14 mouse cellular contexts compared by ENCODE assay signal in genomic region chr12:71217191-71217590, GRCm38 (mm10).
DNase-seq lines count a peak whose midpoint lies in the region; ATAC-seq and TF ChIP-seq lines count a peak whose summit lies in the region.
"Had no signal": no experiment of that assay in that cellular context is flagged by ENCODE, and none has a peak within 500 bp of the region (broad histone marks: within the 10 kb centered on the region; RNA-seq: fewer than 3 reads in every experiment).

No protein-coding gene starts in this region.

- no peaks in the 10 kb centered on the region for H3K27me3 ChIP-seq in embryonic facial prominence, embryonic 14.5 days (replicated peaks; ENCODE audit: control insufficient read depth, insufficient read depth, low read length)
- H3K27me3 ChIP-seq in embryonic facial prominence, embryonic 10.5 days (replicated peaks; ENCODE audit: low read depth, poor library complexity, severe bottlenecking), result no peaks in the 10 kb centered on the region
- no peaks in the 10 kb centered on the region for H3K27me3 ChIP-seq in heart, postnatal 0 days (ENCODE audit: control insufficient read depth, insufficient read depth, low read length)
- H3K27me3 ChIP-seq in limb, embryonic 14.5 days (ENCODE audit: control insufficient read depth, insufficient read depth, low read length), result no peaks in the 10 kb centered on the region
- H3K27me3 ChIP-seq in limb, embryonic 10.5 days (ENCODE audit: low read depth, poor library complexity, severe bottlenecking), result no peaks in the 10 kb centered on the region
- H3K27me3 ChIP-seq: forebrain, embryonic 12.5 days; lung, embryonic 15.5 days; stomach, embryonic 15.5 days had no signal

- TF ChIP-seq POLR2A in limb, embryonic 14.5 days (IDR thresholded peaks at IDR 0.05; ENCODE audit: borderline replicate concordance, extremely low read depth, insufficient read depth, insufficient read length), result no peak

- no peak overlapping the region for H3K9ac ChIP-seq in embryonic facial prominence, embryonic 14.5 days (ENCODE audit: low read depth, low read length)
- H3K9ac ChIP-seq in heart, postnatal 0 days (replicated peaks; ENCODE audit: low read depth, low read length), result no peak overlapping the region
- H3K9ac ChIP-seq in limb, embryonic 14.5 days (ENCODE audit: low read depth, low read length, severe bottlenecking), result no peak overlapping the region
- H3K9ac ChIP-seq: forebrain, embryonic 12.5 days; limb, embryonic 13.5 days; lung, embryonic 15.5 days; stomach, embryonic 15.5 days had no signal

- H3K9me3 ChIP-seq in embryonic facial prominence, embryonic 14.5 days (ENCODE audit: control insufficient read depth, low read length), result no peaks in the 10 kb centered on the region
- no peaks in the 10 kb centered on the region for H3K9me3 ChIP-seq in embryonic facial prominence, embryonic 10.5 days
- no peaks in the 10 kb centered on the region for H3K9me3 ChIP-seq in heart, postnatal 0 days (replicated peaks; ENCODE audit: control insufficient read depth, low read length)
- no peaks in the 10 kb centered on the region; the same call in 1 of the 2 replicates for H3K9me3 ChIP-seq in limb, embryonic 14.5 days (ENCODE audit: control insufficient read depth, low read length)
- H3K9me3 ChIP-seq in limb, embryonic 10.5 days (replicated peaks), result no peaks in the 10 kb centered on the region
- H3K9me3 ChIP-seq: forebrain, embryonic 12.5 days; hindbrain, embryonic 10.5 days; limb, embryonic 13.5 days; lung, embryonic 15.5 days; stomach, embryonic 15.5 days had no signal

- H3K36me3 ChIP-seq in embryonic facial prominence, embryonic 14.5 days (ENCODE audit: control insufficient read depth, insufficient read depth, low read length), result peaks cover 29% of the 10 kb centered on the region
- H3K36me3 ChIP-seq in embryonic facial prominence, embryonic 10.5 days (replicated peaks), result peaks cover 71% of the 10 kb centered on the region
- H3K36me3 ChIP-seq in heart, postnatal 0 days (replicated peaks; ENCODE audit: control insufficient read depth, insufficient read depth, low read length), result peaks cover 11% of the 10 kb centered on the region; the same call in 1 of the 2 replicates
- H3K36me3 ChIP-seq in limb, embryonic 14.5 days (ENCODE audit: control insufficient read depth, insufficient read depth, low read length), result peaks cover 28% of the 10 kb centered on the region
- H3K36me3 ChIP-seq in limb, embryonic 10.5 days, result peaks cover 68% of the 10 kb centered on the region

- no peak for ATAC-seq in embryonic facial prominence, embryonic 14.5 days (ENCODE audit: low read depth)
- ATAC-seq in heart, postnatal 0 days (ENCODE audit: insufficient read depth, low read depth), result peak; percentile 36; the same call in 1 of the 2 replicates
- 0 out of 2 replicates have a peak, but pooled peaks have one; percentile 26 for ATAC-seq in limb, embryonic 14.5 days (ENCODE audit: low FRiP score, low read depth)

- no peaks in the 10 kb centered on the region for H3K4me1 ChIP-seq in embryonic facial prominence, embryonic 14.5 days (ENCODE audit: control insufficient read depth, insufficient read depth, low read length)
- no peaks in the 10 kb centered on the region for H3K4me1 ChIP-seq in embryonic facial prominence, embryonic 10.5 days
- H3K4me1 ChIP-seq in heart, postnatal 0 days (ENCODE audit: control insufficient read depth, insufficient read depth), result peaks cover 14% of the 10 kb centered on the region
- H3K4me1 ChIP-seq in limb, embryonic 14.5 days (ENCODE audit: control insufficient read depth, insufficient read depth, low read length), result 0 out of 2 replicates have a peak, but pooled peaks cover 5% of the 10 kb centered on the region
- H3K4me1 ChIP-seq in limb, embryonic 10.5 days, result no peaks in the 10 kb centered on the region
- H3K4me1 ChIP-seq: forebrain, embryonic 12.5 days; hindbrain, embryonic 10.5 days had no signal

- H3K27ac ChIP-seq in embryonic facial prominence, embryonic 14.5 days (replicated peaks; ENCODE audit: low read depth, low read length), result no peak overlapping the region
- no peak overlapping the region for H3K27ac ChIP-seq in embryonic facial prominence, embryonic 10.5 days (replicated peaks)
- H3K27ac ChIP-seq in heart, postnatal 0 days (ENCODE audit: low read depth), result 0 out of 2 replicates have a peak overlapping the region, but pooled peaks have one; percentile 11
- no peak overlapping the region for H3K27ac ChIP-seq in limb, embryonic 14.5 days (replicated peaks; ENCODE audit: low read depth, low read length)
- no peak overlapping the region for H3K27ac ChIP-seq in limb, embryonic 10.5 days
- H3K27ac ChIP-seq: forebrain, embryonic 12.5 days; hindbrain, embryonic 10.5 days; limb, embryonic 13.5 days; lung, embryonic 15.5 days; stomach, embryonic 15.5 days had no signal

- peak; percentile 72 for DNase-seq in embryonic facial prominence, embryonic 14.5 days (ENCODE audit: low spot score)
- DNase-seq in embryonic facial prominence, embryonic 10.5 days (ENCODE audit: low spot score), result no peak
- DNase-seq in heart, postnatal 0 days (ENCODE audit: low spot score), result peak; percentile 21
- no peak for DNase-seq in heart, postnatal 4 days
- peak; percentile 60 for DNase-seq in limb, embryonic 14.5 days (ENCODE audit: low spot score)
- DNase-seq in limb, embryonic 10.5 days (ENCODE audit: low spot score), result no peak
- peak; percentile 25 for DNase-seq in embryo, embryonic 10.5 days (ENCODE audit: low spot score)
- no peak for DNase-seq in layer of hippocampus, postnatal 36 days
- DNase-seq: spleen, adult 18-20 months had no signal

- no peak for TF ChIP-seq CTCF in heart, postnatal 0 days (IDR thresholded peaks at IDR 0.05; ENCODE audit: low read depth)

- H3K4me2 ChIP-seq in embryonic facial prominence, embryonic 14.5 days (ENCODE audit: low read depth, low read length), result no peak overlapping the region
- no peak overlapping the region for H3K4me2 ChIP-seq in heart, postnatal 0 days (ENCODE audit: low read depth, low read length)
- no peak overlapping the region for H3K4me2 ChIP-seq in limb, embryonic 14.5 days (replicated peaks; ENCODE audit: low read depth, low read length, severe bottlenecking)
- H3K4me2 ChIP-seq: forebrain, embryonic 12.5 days; limb, embryonic 13.5 days; lung, embryonic 15.5 days; stomach, embryonic 15.5 days had no signal

- H3K4me3 ChIP-seq in embryonic facial prominence, embryonic 14.5 days (ENCODE audit: low read depth, low read length), result no peak overlapping the region
- H3K4me3 ChIP-seq in embryonic facial prominence, embryonic 10.5 days, result no peak overlapping the region
- no peak overlapping the region for H3K4me3 ChIP-seq in heart, postnatal 0 days (ENCODE audit: low read depth, low read length)
- H3K4me3 ChIP-seq in limb, embryonic 14.5 days (replicated peaks; ENCODE audit: low read length), result no peak overlapping the region
- H3K4me3 ChIP-seq in limb, embryonic 10.5 days, result no peak overlapping the region
- H3K4me3 ChIP-seq: forebrain, embryonic 12.5 days; hindbrain, embryonic 10.5 days; limb, embryonic 13.5 days; lung, embryonic 15.5 days; stomach, embryonic 15.5 days had no signal

- 56% methylated on average over 9 of the region's 9 CpGs for WGBS in embryonic facial prominence, embryonic 14.5 days
- 78% methylated on average over 9 of the region's 9 CpGs for WGBS in embryonic facial prominence, embryonic 10.5 days
- 35% methylated on average over 9 of the region's 9 CpGs for WGBS in heart, postnatal 0 days
- 66% methylated on average over 9 of the region's 9 CpGs for WGBS in limb, embryonic 14.5 days
- 88% methylated on average over 9 of the region's 9 CpGs for WGBS in limb, embryonic 10.5 days

- no peak for TF ChIP-seq EP300 in heart, postnatal 0 days (IDR thresholded peaks at IDR 0.05; ENCODE audit: low read depth)

Comparison
In these comparisons a context has a peak if more than half of its experiments do, and no peak if none do; other contexts are left out.
1. DNase-seq: peak in embryonic facial prominence, embryonic 14.5 days (single experiment), heart, postnatal 0 days (single experiment), limb, embryonic 14.5 days (single experiment) and embryo, embryonic 10.5 days (single experiment); none in embryonic facial prominence, embryonic 10.5 days (single experiment), heart, postnatal 4 days (single experiment), limb, embryonic 10.5 days (single experiment) and layer of hippocampus, postnatal 36 days (0 of 2).